Mouse (Mus musculus) stomach, embryonic 16.5 days (tissue): ENCODE measurements around the gene Pigb. TPM values are rescaled to one million over a fixed set of nuclear protein-coding genes. Genes with fewer than 3 reads are reported as not detected.
A peak's percentile ranks its signal among the peaks of the same experiment; 100 is the strongest.
"Not testable (repeated sequence)": the region's sequence is repeated elsewhere in the genome, so short reads cannot be mapped to it uniquely, and the experiment has no call there.

Experiments
- ATAC-seq: fragments of 200-750 bp; cut with Nextera tagmentation; 2 replicates; pipeline ENCODE4 v1.8.0; 2017; ENCODE audit warnings: moderate number of reproducible peaks, moderate TSS enrichment; ENCODE audit not compliant: insufficient read depth, low FRiP score
- H3K27ac ChIP-seq: fragments of 300-500 bp; sonication (generic); 2 replicates; pipeline ENCODE4 v1.5.1; 2014; ENCODE audit warnings: low read length
- H3K27me3 ChIP-seq: fragments of 300-500 bp; sonication (generic); 2 replicates; pipeline ENCODE4 v1.6.1; 2014; ENCODE audit warnings: low read length, control low read depth, mixed read lengths; ENCODE audit not compliant: control insufficient read depth, insufficient read depth
- H3K36me3 ChIP-seq: fragments of 300-500 bp; sonication (generic); 2 replicates; pipeline ENCODE4 v1.6.1; 2014; ENCODE audit warnings: low read length; ENCODE audit not compliant: control insufficient read depth, insufficient read depth
- H3K4me1 ChIP-seq: fragments of 300-500 bp; sonication (generic); 2 replicates; pipeline ENCODE4 v1.6.1; 2014; ENCODE audit warnings: low read length, control low read depth, mixed read lengths; ENCODE audit not compliant: control insufficient read depth, insufficient read depth
- H3K4me2 ChIP-seq: fragments of 300-500 bp; sonication (generic); 2 replicates; pipeline ENCODE4 v1.6.1; 2014; ENCODE audit warnings: low read depth, low read length, mixed read lengths
- H3K4me3 ChIP-seq: fragments of 300-500 bp; sonication (generic); replicated peaks from 2 replicates; pipeline ENCODE4 v1.5.1; 2014; ENCODE audit warnings: mild to moderate bottlenecking, low read length
- H3K9ac ChIP-seq: fragments of 300-500 bp; sonication (generic); 2 replicates; pipeline ENCODE4 v1.6.1; 2014; ENCODE audit warnings: low read length
- H3K9me3 ChIP-seq: fragments of 300-500 bp; sonication (generic); replicated peaks from 2 replicates; pipeline ENCODE4 v1.6.1; 2016; ENCODE audit warnings: low read length, control low read depth; ENCODE audit not compliant: control insufficient read depth
- whole genome bisulfite sequencing: fragments of 180-500 bp; shearing (Covaris S2); extraction: QIAGEN DNeasy Blood & Tissue Kit; methylation state at CpG from one replicate; pipeline ENCODE4 v1.1.7; 2014; 5-methylcytosine and 5-hydroxymethylcytosine counted together
- polyA plus RNA-seq: library from polyadenylated mRNA; unstranded; fragments of >200 nt; fragmentation: Nextera tagmentation; extraction: Ambion mirVana; gene quantifications from 2 replicates; pipeline ENCODE4 v1.2.1, GENCODE M21; 2015

Pigb gene
- polyA plus RNA-seq: 15.6 and 18.7 TPM in 2 replicates

DNA sequence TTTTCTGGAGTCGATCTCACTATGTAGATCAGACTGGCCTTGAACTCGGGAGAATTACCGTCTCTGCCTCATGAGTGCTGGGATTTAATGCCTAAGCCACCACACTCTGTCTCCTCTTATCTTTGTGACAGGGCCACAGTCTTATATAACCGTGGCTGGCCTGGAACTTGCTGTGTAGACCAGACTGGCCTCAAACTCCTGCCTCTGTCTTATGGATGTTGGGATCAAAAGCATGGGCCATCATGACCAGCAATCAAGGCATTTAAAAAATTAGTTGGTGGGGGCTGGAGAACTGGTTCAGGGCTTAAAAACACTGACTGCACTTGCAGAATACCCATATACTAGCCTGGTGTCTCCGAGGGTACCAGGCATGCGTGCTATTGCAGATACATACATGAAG, at the start of gene Pigb:
Pigb (minus strand) TSS at position 299 of the 400 bp plus-strand sequence.
- H3K27ac ChIP-seq: peak within 1 kb of the TSS; percentile 87
- H3K9me3 ChIP-seq: no peaks in the 10 kb centered on the region
- H3K4me2 ChIP-seq: peak within 1 kb of the TSS; percentile 69
- 0 out of 2 replicates have a peak, but pooled peaks cover 5% of the 10 kb centered on the region for H3K36me3 ChIP-seq
- H3K9ac ChIP-seq: peak within 1 kb of the TSS; percentile 90
- WGBS: 28% methylated on average over 6 of the region's 6 CpGs
- ATAC-seq: no peak
- peak within 1 kb of the TSS; percentile 97 for H3K4me3 ChIP-seq
- no peaks in the 10 kb centered on the region for H3K27me3 ChIP-seq
- peaks cover 16% of the 10 kb centered on the region for H3K4me1 ChIP-seq

DNA sequence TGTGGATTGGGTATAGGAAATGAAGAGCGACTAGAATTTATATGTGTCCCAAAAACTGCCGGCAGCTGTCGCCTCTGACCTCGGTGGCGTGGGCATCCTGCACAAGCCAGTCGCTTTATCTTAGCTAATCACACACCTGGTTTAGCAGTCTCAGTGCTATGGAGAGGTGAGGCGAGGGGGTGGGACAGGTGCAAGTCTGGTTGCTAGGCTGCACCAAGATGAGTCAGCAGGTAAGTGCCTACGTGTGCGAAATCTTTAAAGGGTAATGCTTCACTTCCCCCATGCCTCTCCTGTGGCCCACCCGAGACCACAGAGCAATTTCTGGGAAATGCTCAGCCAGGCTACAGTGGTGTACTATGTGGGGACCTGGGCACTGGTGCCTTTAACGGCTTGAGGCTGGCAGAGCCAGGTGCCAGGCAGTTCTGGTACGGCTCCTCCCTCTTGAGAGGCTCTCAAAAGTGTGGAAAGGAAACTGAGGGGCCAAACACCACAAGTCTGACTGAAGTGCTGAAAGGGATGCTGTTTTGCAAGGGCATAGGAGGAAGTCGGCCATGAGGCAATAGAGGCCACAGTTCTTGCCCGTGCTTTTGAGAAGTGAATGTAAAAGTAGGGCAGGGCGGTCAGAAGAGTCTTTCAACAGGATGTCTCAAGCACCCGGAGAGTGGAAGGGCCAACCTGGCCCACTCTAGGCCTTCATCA, 49.2 kb upstream of the Pigb start:
- H3K9ac ChIP-seq: peak overlapping the region; percentile 36; the same call in 1 of the 2 replicates
- no peak overlapping the region for H3K4me3 ChIP-seq
- no peaks in the 10 kb centered on the region for H3K27me3 ChIP-seq
- H3K9me3 ChIP-seq: no peaks in the 10 kb centered on the region
- no peaks in the 10 kb centered on the region for H3K36me3 ChIP-seq
- ATAC-seq: peak; percentile 77; the same call in 1 of the 2 replicates
- 0 out of 2 replicates have a peak overlapping the region, but pooled peaks have one; percentile 6 for H3K4me2 ChIP-seq
- H3K4me1 ChIP-seq: peaks cover 7% of the 10 kb centered on the region; the same call in 1 of the 2 replicates
- peak overlapping the region; percentile 76 for H3K27ac ChIP-seq
- 57% methylated on average over 16 of the region's 16 CpGs for WGBS

DNA sequence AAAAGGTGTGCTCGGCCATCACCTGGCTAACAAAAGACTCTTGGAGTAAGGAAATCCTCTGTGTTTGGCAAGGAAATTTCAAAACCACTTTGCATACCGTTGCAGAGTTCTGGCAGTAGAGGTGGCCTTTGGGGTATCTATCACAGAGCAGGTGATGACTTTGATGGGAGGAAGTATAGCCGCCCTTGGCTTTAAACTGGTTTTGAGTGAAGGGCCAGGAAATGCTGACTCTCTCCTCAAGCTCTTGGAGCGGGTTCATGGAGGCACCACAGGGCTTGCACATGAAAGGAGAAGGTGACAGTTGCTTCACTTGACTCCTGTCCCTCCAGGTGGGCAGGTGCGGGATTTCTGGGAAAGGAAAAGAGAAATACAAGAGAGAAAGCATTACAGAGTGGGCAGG, 47.4 kb upstream of the Pigb start:
- Histone ChIP-seq H3K36me3 (no peaks in the 10 kb centered on the region), H3K9me3 (no peaks in the 10 kb centered on the region), H3K4me2 (no peak overlapping the region), H3K9ac (no peak overlapping the region), H3K27ac (no peak overlapping the region), H3K4me3 (no peak overlapping the region), H3K27me3 (no peaks in the 10 kb centered on the region), H3K4me1 (peaks cover 7% of the 10 kb centered on the region; the same call in 1 of the 2 replicates)
- no peak for ATAC-seq
- WGBS: 76% methylated on average over 5 of the region's 5 CpGs

DNA sequence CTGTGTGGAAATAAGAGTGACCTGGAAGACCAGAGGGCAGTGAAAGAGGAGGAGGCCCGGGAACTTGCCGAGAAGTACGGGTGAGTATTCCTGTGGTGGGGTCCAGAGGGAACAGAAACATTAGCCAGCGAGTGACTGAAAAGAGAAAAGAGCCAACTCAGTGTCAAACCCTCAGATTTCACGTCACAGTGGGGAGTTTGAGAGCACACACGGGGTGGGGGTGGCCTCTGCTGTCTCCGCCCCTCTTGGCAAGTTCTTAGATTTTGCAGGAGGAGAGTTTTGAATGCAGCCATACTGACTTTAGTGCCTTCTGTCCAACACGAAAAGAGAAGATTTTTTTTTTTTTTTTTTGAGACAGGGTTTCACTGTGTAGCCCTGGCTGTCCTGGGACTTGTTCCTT, 46.9 kb upstream of the Pigb start:
- H3K4me1 ChIP-seq: peaks cover 7% of the 10 kb centered on the region; the same call in 1 of the 2 replicates
- ATAC-seq: no peak
- no peak overlapping the region for H3K4me2 ChIP-seq
- H3K9ac ChIP-seq: no peak overlapping the region
- H3K4me3 ChIP-seq: no peak overlapping the region
- no peaks in the 10 kb centered on the region for H3K36me3 ChIP-seq
- H3K9me3 ChIP-seq: no peaks in the 10 kb centered on the region
- WGBS: 50% methylated on average over 8 of the region's 8 CpGs
- no peaks in the 10 kb centered on the region for H3K27me3 ChIP-seq
- 0 out of 2 replicates have a peak overlapping the region, but pooled peaks have one; percentile 29 for H3K27ac ChIP-seq

DNA sequence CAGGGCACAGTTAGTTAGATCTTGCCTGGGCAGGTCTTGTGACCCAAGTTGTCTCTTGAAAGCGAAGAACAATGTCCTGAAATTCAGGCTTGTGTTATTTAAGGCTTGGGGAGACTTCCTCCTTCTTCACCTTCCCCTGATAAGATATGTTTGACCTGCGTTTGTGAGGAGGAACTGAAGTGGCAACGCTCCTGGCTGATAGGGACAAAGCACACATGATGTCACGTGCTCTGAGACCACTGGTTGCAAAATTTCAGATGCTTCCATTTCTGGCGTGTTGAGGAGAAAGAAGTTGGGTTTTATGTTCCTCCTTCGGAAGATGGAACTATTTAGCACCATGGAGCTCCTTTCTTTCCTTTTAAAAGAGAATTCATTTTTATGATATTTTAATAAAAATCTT, 45.7 kb upstream of the Pigb start:
- WGBS: 56% methylated on average over 6 of the region's 6 CpGs
- H3K9me3 ChIP-seq: no peaks in the 10 kb centered on the region
- no peaks in the 10 kb centered on the region for H3K27me3 ChIP-seq
- no peak overlapping the region for H3K9ac ChIP-seq
- no peak overlapping the region for H3K4me2 ChIP-seq
- no peak overlapping the region for H3K4me3 ChIP-seq
- H3K27ac ChIP-seq: peak overlapping the region; percentile 75
- H3K36me3 ChIP-seq: no peaks in the 10 kb centered on the region
- ATAC-seq: no peak
- peaks cover 7% of the 10 kb centered on the region; the same call in 1 of the 2 replicates for H3K4me1 ChIP-seq

DNA sequence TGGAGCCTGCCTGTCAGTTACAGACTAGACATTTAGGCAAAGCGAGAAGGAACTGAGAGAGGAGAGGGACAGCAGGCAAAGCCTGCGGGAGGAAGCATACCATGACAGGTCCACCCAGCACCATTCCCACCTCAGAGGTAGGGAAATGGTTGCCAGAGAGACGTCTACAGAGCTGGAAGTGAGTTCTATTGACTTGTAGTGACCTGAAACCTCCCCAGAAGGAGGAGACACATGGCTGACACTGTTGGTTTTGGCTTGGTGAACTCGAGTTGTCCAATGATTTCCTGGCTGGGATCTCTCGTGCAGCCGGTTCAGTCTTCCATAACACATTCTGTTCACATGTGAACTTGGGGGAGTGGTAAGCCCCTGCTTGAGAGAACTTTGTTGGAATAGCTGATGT, 43.8 kb upstream of the Pigb start:
- no peak overlapping the region for H3K4me3 ChIP-seq
- 73% methylated on average over 6 of the region's 6 CpGs for WGBS
- H3K9me3 ChIP-seq: no peaks in the 10 kb centered on the region

DNA sequence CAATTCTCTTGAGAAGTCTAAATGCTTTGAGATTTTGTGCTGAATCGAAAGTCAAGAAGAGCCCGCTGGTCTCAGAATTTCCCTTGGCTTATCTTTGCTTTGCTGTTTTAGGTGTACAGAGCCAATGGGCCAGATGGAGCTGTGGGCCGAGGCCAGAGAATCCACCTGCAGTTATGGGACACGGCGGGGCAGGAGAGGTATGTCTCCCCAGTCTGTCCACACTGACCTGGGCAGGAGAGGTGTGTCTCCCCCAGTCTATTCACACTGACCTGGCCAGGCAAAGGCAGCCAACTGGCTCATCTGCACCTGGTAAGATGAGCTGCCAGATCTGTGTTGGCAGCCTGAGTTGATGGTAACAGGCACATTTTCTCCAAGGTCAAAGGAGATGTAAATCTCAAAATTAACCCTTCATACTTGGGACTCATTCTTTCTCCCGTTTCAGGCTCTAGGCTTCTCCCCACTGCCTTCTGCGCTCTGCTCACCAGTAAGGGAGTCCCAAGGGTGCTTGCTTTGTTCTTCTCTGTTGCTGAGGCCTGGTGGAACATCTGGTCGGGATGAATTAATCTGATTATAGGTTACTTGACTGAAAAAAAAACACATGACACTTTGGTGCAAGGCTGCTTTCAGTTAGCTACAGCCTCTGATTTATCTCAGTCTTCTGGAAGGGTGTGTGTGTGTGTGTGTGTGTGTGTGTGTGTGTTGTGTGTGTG, 42.3 kb upstream of the Pigb start:
- WGBS: 80% methylated on average over 8 of the region's 8 CpGs
- H3K9me3 ChIP-seq: no peaks in the 10 kb centered on the region
- no peak overlapping the region for H3K27ac ChIP-seq
- 0 out of 2 replicates have a peak, but pooled peaks cover 4% of the 10 kb centered on the region for H3K4me1 ChIP-seq
- H3K4me3 ChIP-seq: no peak overlapping the region
- no peaks in the 10 kb centered on the region for H3K36me3 ChIP-seq
- H3K4me2 ChIP-seq: no peak overlapping the region
- H3K27me3 ChIP-seq: no peaks in the 10 kb centered on the region
- H3K9ac ChIP-seq: no peak overlapping the region
- ATAC-seq: no peak

More for the DNA sequence above, 43.8 kb upstream of the Pigb start:
- Histone ChIP-seq H3K27me3 (no peaks in the 10 kb centered on the region), H3K9ac (no peak overlapping the region), H3K36me3 (no peaks in the 10 kb centered on the region), H3K27ac (peak overlapping the region; percentile 6; the same call in 1 of the 2 replicates), H3K4me1 (peaks cover 7% of the 10 kb centered on the region; the same call in 1 of the 2 replicates), H3K4me2 (no peak overlapping the region)
- ATAC-seq: no peak

DNA sequence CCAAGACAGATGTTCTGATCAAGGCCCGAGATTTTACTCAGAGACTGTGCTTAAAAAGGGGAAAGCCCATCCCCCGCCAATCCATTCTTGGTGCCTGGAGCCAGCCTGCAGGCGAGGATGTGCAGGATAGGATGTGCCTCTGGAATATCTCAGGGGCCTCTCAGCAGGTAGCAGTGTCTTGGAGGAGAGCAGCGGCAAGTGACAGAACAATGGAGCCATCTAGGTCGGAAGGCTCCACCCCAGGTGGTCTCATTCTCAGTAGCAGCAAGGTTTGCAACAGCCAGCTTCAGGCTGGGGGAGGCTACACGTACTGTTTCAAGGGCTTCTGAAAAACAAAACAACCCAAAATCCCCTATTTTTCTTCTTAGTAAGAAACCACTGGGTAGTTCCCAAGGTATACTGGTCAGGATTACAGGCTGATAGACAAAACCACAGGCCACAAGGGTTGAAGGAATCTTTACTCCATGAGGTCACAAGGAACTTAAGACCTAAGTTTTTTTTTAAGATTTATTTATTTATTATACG, 39.7 kb upstream of the Pigb start:
- ATAC-seq: no peak
- no peak overlapping the region for H3K9ac ChIP-seq
- H3K9me3 ChIP-seq: no peaks in the 10 kb centered on the region
- H3K27ac ChIP-seq: no peak overlapping the region
- whole genome bisulfite sequencing: 59% methylated on average over 7 of the region's 7 CpGs
- no peak overlapping the region for H3K4me2 ChIP-seq
- H3K4me3 ChIP-seq: no peak overlapping the region
- no peaks in the 10 kb centered on the region for H3K36me3 ChIP-seq
- H3K4me1 ChIP-seq: no peaks in the 10 kb centered on the region
- H3K27me3 ChIP-seq: no peaks in the 10 kb centered on the region

DNA sequence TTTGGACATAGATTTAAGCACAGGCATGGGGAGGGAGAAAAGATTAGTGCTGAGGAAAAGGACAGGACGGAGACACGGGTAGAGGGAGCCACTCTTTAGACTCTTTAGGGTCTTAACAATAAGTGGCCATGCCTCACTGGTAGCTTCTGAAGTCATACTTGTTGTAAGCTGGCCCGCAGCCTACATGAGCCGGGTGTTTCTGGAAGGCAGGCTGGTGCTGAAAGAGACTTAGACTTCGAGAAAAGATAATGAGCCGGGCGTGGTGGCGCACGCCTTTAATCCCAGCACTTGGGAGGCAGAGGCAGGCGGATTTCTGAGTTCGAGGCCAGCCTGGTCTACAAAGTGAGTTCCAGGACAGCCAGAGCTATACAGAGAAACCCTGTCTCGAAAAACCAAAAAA, 39.2 kb upstream of the Pigb start:
- not testable (repeated sequence) for H3K4me1 ChIP-seq, H3K4me3 ChIP-seq, H3K9me3 ChIP-seq, H3K27ac ChIP-seq, ATAC-seq, H3K9ac ChIP-seq, H3K4me2 ChIP-seq, H3K36me3 ChIP-seq, H3K27me3 ChIP-seq
- WGBS: 83% methylated on average over 11 of the region's 12 CpGs
